Mouse (Mus musculus) adrenal gland, postnatal 4 days (tissue): Measurements from ENCODE around the gene Scgb2b15. TPM values are rescaled to one million over a fixed set of nuclear protein-coding genes. Genes with fewer than 3 reads are reported as not detected.
"Not testable (repeated sequence)": the region's sequence is repeated elsewhere in the genome, so short reads cannot be mapped to it uniquely, and the experiment has no call there.

ENCODE experiments used
- DNase-seq, 2 experiments: peaks; one replicate each; pipeline ENCODE4 v3.0.0; 2021 to 2022; ENCODE audit warnings: low spot score in 2 of 2, mixed read lengths in 2 of 2
- long read RNA-seq, 2 experiments: library from polyadenylated mRNA; stranded (forward); transcript quantifications; one replicate each; pipeline ENCODE4 v2.0.0; 2021
- total RNA-seq, 2 experiments: library from RNA; stranded (reverse); gene quantifications; 2 replicates each; pipeline ENCODE4 v1.2.3; 2021

Scgb2b15 gene
- total RNA-seq, result not detected
- long read RNA-seq, experiment 1, result 0 reads
- long read RNA-seq, experiment 2, result 0 reads

DNA sequence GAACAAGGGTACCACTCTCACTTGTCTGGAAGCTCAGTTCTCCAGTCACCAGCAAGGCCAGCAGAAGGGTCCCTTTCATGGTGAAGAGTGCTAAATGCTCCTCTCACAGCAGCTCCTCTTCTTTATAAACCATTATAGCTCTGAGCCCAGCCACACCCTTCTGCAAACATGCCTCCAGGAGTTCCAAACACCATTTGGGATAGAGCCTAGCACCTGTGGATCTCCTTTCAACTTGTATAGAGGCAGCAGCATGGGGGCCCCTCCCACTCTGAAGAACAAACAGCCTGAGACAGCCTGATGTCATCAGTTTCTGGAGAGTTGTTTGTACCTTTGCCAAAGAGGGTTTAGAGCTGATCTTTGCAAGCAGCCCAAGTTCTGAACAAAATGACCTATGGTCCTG is at the start of gene Scgb2b15:
TSS of gene Scgb2b15 (minus strand) at position 101 of the 400 bp plus-strand sequence.
- not testable (repeated sequence) for DNase-seq

DNA sequence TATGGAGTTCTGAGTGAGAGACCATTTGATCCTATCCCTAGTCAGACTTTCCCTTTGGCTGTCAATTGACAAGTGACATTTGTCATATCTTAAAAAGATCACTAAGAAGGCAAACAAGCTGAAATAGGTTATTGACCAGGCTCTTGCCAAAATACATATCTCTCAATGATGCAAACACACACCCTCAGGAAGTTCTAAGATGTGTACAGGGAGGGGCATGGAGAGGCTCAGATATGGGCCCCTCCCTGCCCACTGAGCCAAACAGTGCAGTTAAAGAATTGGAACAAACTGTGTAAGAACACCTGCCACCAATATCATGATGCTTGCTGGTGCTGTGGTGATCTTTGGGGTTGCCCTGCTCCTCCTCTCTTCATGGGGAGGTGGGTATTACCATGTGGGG is 6.8 kb upstream of the Scgb2b15 start, which contains the start of gene Scgb1b15:
TSS of gene Scgb1b15 (plus strand) at position 301 of the 400 bp plus-strand sequence.
- not testable (repeated sequence) for DNase-seq

Other genes starting within 250 kb of the Scgb2b15 start
- gene Scgb1b15, start 6.9 kb upstream of the Scgb2b15 start, total RNA-seq, result not detected
- not detected for gene Scgb2b17, start 226.9 kb upstream of the Scgb2b15 start, total RNA-seq
- gene Scgb1b17, start 233.8 kb upstream of the Scgb2b15 start, total RNA-seq, result not detected